ENCODE assay signal across 19 mouse cellular contexts in the genomic region with DNA sequence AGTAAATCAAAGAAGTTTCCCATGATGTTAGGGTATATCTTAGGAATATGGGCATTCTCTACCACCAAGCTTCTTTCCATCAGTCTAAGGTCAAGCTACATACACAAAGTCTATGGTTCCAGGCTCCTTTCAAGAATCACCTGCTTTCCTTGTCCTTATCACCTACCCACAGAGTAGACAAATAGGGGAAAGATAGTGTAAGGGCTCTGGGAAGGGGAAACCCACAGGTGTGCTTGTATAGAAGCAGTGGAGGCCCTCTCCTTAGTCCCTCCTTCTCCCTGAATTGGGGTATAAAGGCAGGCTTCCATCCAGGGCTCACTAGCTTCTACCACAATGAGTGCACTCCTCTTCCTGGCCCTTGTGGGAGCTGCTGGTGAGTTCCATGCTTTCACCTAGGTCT. TPM values are rescaled to one million over a fixed set of nuclear protein-coding genes. Genes with fewer than 3 reads are reported as not detected.
"Had no signal": no experiment of that assay in that cellular context is flagged by ENCODE, and none has a peak within 500 bp of the region (broad histone marks: within the 10 kb centered on the region; RNA-seq: fewer than 3 reads in every experiment).

A gene (plus strand): TSS at position 301 of the 400 bp plus-strand sequence.

RNA-seq across cellular contexts. Expression of the gene that starts here (rescaled TPM):
- polyA plus RNA-seq: cerebellum, adult 2 months; cortical plate, adult 2 months; embryonic facial prominence, embryonic 10.5 days; embryonic facial prominence, embryonic 11.5 days; embryonic facial prominence, embryonic 12.5 days; embryonic facial prominence, embryonic 13.5 days; embryonic facial prominence, embryonic 14.5 days; embryonic facial prominence, embryonic 15.5 days; erythroblast, embryonic 14.5 days; forebrain, embryonic 10.5 days; forebrain, embryonic 11.5 days; forebrain, embryonic 12.5 days; forebrain, embryonic 13.5 days; forebrain, embryonic 14.5 days; forebrain, embryonic 15.5 days; forebrain, embryonic 16.5 days; forebrain, postnatal 0 days; frontal cortex, adult 2 months; gonadal fat pad, adult 2 months had no signal
